Mouse (Mus musculus) CH12.LX (cell line): ENCODE measurements at regions not wholly inside any gene's neighbourhood (a gene's known extent, or its start where the extent isn't known, plus 50 kb on each side); places are given as distances from the start of the nearest gene placed in this dataset.

Experiments
- DNase-seq: peaks from one replicate; pipeline ENCODE4 v3.0.0-alpha.2; 2013; ENCODE audit errors: extremely low read depth
- H3K27ac ChIP-seq: 2 replicates; pipeline ENCODE4 v1.5.1; 2012; ENCODE audit warnings: low read depth, mild to moderate bottlenecking, control low read depth, moderate library complexity; ENCODE audit not compliant: insufficient read depth
- H3K27me3 ChIP-seq: replicated peaks from 2 replicates; pipeline ENCODE3; 2012; ENCODE audit warnings: inconsistent platforms
- H3K36me3 ChIP-seq, 2 experiments: replicated peaks in 1 of 2; 2 replicates each; pipeline versions ENCODE3 to v1.6.1; 2012; ENCODE audit warnings: inconsistent platforms in 1 of 2, low read length in 1 of 2, mild to moderate bottlenecking in 1 of 2, mixed read lengths in 1 of 2, moderate library complexity in 1 of 2; ENCODE audit not compliant: control insufficient read depth in 1 of 2, insufficient read depth in 1 of 2
- H3K4me1 ChIP-seq, 2 experiments: 2 replicates each; pipeline ENCODE4 v1.6.1; 2012; ENCODE audit warnings: inconsistent platforms in 1 of 2, moderate library complexity in 1 of 2; ENCODE audit not compliant: insufficient read depth in 2 of 2, control insufficient read depth in 1 of 2
- H3K4me2 ChIP-seq: 2 replicates; pipeline ENCODE4 v1.6.1; 2012; ENCODE audit warnings: low read depth, mild to moderate bottlenecking, control low read depth; ENCODE audit not compliant: poor library complexity, insufficient read depth, severe bottlenecking
- H3K4me3 ChIP-seq, 3 experiments: fragments of 150-350 bp in 1 of 3; sonication (generic) in 1 of 3; replicated peaks in 1 of 3; 2 replicates each; pipeline versions ENCODE3 to v1.5.1; 2011 to 2012; ENCODE audit warnings: low read depth in 2 of 3, low read length in 2 of 3, mild to moderate bottlenecking in 2 of 3, moderate library complexity in 2 of 3, control low read depth in 1 of 3, improper control_type of control experiment in 1 of 3, inconsistent platforms in 1 of 3, mixed read lengths in 1 of 3; ENCODE audit not compliant: poor library complexity in 1 of 3
- H3K79me2 ChIP-seq: replicated peaks from 2 replicates; pipeline ENCODE4 v1.6.1; 2012; ENCODE audit warnings: mild to moderate bottlenecking, moderate library complexity; ENCODE audit not compliant: control insufficient read depth, poor library complexity, insufficient read depth, severe bottlenecking; ENCODE audit errors: extremely low read depth
- H3K9ac ChIP-seq: 2 replicates; pipeline ENCODE4 v1.6.1; 2012; ENCODE audit warnings: low read depth, mild to moderate bottlenecking, control low read depth, moderate library complexity; ENCODE audit not compliant: insufficient read depth
- H3K9me3 ChIP-seq: replicated peaks from 2 replicates; pipeline ENCODE3; 2012; ENCODE audit warnings: low read length, inconsistent platforms, mixed read lengths
- BHLHE40 ChIP-seq: IDR thresholded peaks from 2 replicates; pipeline ENCODE4 v1.6.1; 2011; ENCODE audit warnings: mild to moderate bottlenecking, low read depth, low read length, improper control_type of control experiment
- CHD1 ChIP-seq: IDR thresholded peaks from 2 replicates; pipeline ENCODE4 v1.6.1; 2012; ENCODE audit warnings: low read depth, low read length, improper control_type of control experiment, inconsistent platforms
- CHD2 ChIP-seq: IDR thresholded peaks from 2 replicates; pipeline ENCODE4 v1.6.1; 2011; ENCODE audit warnings: low read length, improper control_type of control experiment
- CTCF ChIP-seq, 2 experiments: IDR thresholded peaks in 1 of 2; conservative IDR thresholded peaks in 1 of 2; 2 replicates each; pipeline ENCODE4 v1.5.1; 2011 to 2012; ENCODE audit warnings: low read depth in 2 of 2, low read length in 2 of 2, improper control_type of control experiment in 1 of 2, inconsistent platforms in 1 of 2, mild to moderate bottlenecking in 1 of 2, moderate library complexity in 1 of 2
- EP300 ChIP-seq: IDR thresholded peaks from 2 replicates; pipeline ENCODE4 v1.6.1; 2011; ENCODE audit warnings: low read length, improper control_type of control experiment
- GABPA ChIP-seq: IDR thresholded peaks from 2 replicates; pipeline ENCODE4 v1.6.1; 2012; ENCODE audit warnings: low read depth, low read length, improper control_type of control experiment, inconsistent platforms; ENCODE audit not compliant: insufficient replicate concordance
- HCFC1 ChIP-seq: IDR thresholded peaks from 2 replicates; pipeline ENCODE4 v1.6.1; 2012; ENCODE audit warnings: low read depth, mild to moderate bottlenecking, inconsistent platforms, low read length, improper control_type of control experiment
- JUN ChIP-seq: IDR thresholded peaks from 2 replicates; pipeline ENCODE4 v1.6.1; 2011; ENCODE audit warnings: low read depth, mild to moderate bottlenecking, low read length, improper control_type of control experiment, moderate library complexity; ENCODE audit not compliant: insufficient read depth
- JUND ChIP-seq: conservative IDR thresholded peaks from 2 replicates; pipeline ENCODE4 v1.6.1; 2011; ENCODE audit warnings: low read depth, low read length, improper control_type of control experiment
- MAFK ChIP-seq: IDR thresholded peaks from 2 replicates; pipeline ENCODE4 v1.6.1; 2011; ENCODE audit warnings: low read length, improper control_type of control experiment; ENCODE audit not compliant: insufficient replicate concordance
- MXI1 ChIP-seq: IDR thresholded peaks from 2 replicates; pipeline ENCODE4 v1.6.1; 2011; ENCODE audit warnings: mild to moderate bottlenecking, low read depth, low read length, improper control_type of control experiment
- NELFE ChIP-seq: IDR thresholded peaks from 2 replicates; pipeline ENCODE4 v1.6.1; 2011; ENCODE audit warnings: low read depth, low read length, improper control_type of control experiment
- PAX5 ChIP-seq: IDR thresholded peaks from 2 replicates; pipeline ENCODE4 v1.6.1; 2012; ENCODE audit warnings: low read length, inconsistent platforms, mixed read lengths
- POLR2AphosphoS2 ChIP-seq: IDR thresholded peaks from 2 replicates; pipeline ENCODE4 v1.6.1; 2011; ENCODE audit warnings: low read depth, low read length, improper control_type of control experiment
- RCOR1 ChIP-seq: conservative IDR thresholded peaks from 2 replicates; pipeline ENCODE4 v1.6.1; 2012; ENCODE audit warnings: low read depth, mild to moderate bottlenecking, inconsistent platforms, low read length, improper control_type of control experiment
- SIN3A ChIP-seq: IDR thresholded peaks from 2 replicates; pipeline ENCODE4 v1.6.1; 2012; ENCODE audit warnings: low read length, improper control_type of control experiment, inconsistent platforms
- SMC3 ChIP-seq: IDR thresholded peaks from 2 replicates; pipeline ENCODE4 v1.6.1; 2011; ENCODE audit warnings: low read depth, low read length, improper control_type of control experiment
- UBTF ChIP-seq: IDR thresholded peaks from 2 replicates; pipeline ENCODE4 v1.6.1; 2012; ENCODE audit warnings: low read depth, mild to moderate bottlenecking, inconsistent platforms, low read length, improper control_type of control experiment, moderate library complexity
- ZMIZ1 ChIP-seq: IDR thresholded peaks from 2 replicates; pipeline ENCODE4 v1.6.1; 2012; ENCODE audit warnings: low read depth, mild to moderate bottlenecking, inconsistent platforms, low read length, improper control_type of control experiment
- dilution Hi-C: fragments of 300-500 bp; cut with MboI; formaldehyde crosslinking; loops from 2 replicates; pipeline ENCODE4 v1.14.3; 2020; ENCODE audit warnings: low sequenced_read_pairs; ENCODE audit not compliant: extremely low pct_unique_long_range_greater_than_20kb, extremely low pct_ligation_motif_present
- in situ Hi-C: fragments of 300-500 bp; cut with MboI; formaldehyde crosslinking; loops from 3 replicates; pipeline ENCODE4 v1.14.3; 2019; ENCODE audit warnings: low sequenced_read_pairs, low pct_ligation_motif_present, low pct_unique_long_range_greater_than_20kb, mixed read lengths

DNA sequence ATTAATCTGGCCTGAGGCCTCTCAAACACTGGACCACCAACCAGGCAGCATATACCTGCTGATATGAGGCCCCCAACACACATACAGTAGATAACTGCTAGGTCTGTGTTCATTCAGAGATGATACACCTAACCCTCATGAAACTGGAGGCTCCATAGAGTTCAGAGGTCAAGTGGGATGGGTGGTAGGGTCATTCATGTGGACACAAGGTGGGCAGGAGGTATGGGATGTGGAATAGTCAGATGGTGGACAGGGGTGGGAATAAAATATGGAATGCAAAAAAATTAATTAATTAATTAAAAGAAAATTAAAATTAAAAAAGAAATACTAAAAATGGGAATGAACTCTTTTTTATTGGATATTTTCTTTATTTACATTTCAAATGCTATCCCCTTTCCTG is 734.7 kb downstream of the Pla2g4a start:
- no peak for TF ChIP-seq JUND
- no peak for TF ChIP-seq SMC3
- no peak for TF ChIP-seq MXI1
- TF ChIP-seq UBTF = no peak
- no peak for TF ChIP-seq CTCF (conservative IDR thresholded peaks at IDR 0.05 in 1 of 2, IDR thresholded peaks at IDR 0.05 in 1 of 2; ENCODE audit: low read depth in 2 of 2, low read length in 2 of 2)
- no peak for TF ChIP-seq SIN3A
- Histone ChIP-seq H3K9me3 (peaks cover 11% of the 10 kb centered on the region), H3K27ac (no peak overlapping the region), H3K4me1 (no peaks in the 10 kb centered on the region), H3K9ac (no peak overlapping the region), H3K4me3 (no peak overlapping the region), H3K4me2 (no peak overlapping the region), H3K79me2 (no peaks in the 10 kb centered on the region), H3K36me3 (no peaks in the 10 kb centered on the region), H3K27me3 (no peaks in the 10 kb centered on the region)
- in situ Hi-C loops = no loop called here
- dilution Hi-C loops = no loop called here
- no peak for DNase-seq

GRCm38 (mm10) chr1:149202631-149203030 is 758.5 kb downstream of the Pla2g4a start:
- Histone ChIP-seq H3K4me1 (no peaks in the 10 kb centered on the region), H3K27me3 (no peaks in the 10 kb centered on the region), H3K79me2 (no peaks in the 10 kb centered on the region), H3K4me3 (no peak overlapping the region), H3K36me3 (no peaks in the 10 kb centered on the region), H3K27ac (no peak overlapping the region), H3K9ac (no peak overlapping the region), H3K4me2 (no peak overlapping the region), H3K9me3 (peaks cover 16% of the 10 kb centered on the region)
- in situ Hi-C loops = no loop called here
- TF ChIP-seq PAX5 (no peak), BHLHE40 (no peak), HCFC1 (no peak), ZMIZ1 (no peak), CHD1 (no peak), GABPA (no peak), POLR2AphosphoS2 (no peak), RCOR1 (no peak), MAFK (no peak)
- dilution Hi-C loops = no loop called here
- no peak for DNase-seq

DNA sequence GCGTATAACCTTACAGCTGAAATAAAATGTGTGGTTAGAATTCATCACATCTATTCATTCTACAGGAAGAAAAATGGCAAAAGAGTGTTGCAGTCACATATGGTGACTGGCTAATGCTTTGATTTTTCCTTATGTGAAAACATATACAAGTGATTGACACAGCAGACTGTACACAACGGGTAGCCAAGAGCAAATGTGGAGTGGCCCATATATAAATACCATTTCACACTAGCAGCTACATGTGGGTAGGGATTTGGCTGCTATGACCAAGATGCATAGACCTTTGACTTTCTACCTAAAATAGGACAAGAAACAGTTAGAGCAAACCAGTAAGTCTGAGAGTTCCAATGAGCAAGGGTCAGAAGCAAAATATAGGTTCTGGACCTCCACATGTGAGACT is 761.8 kb downstream of the Pla2g4a start:
- DNase-seq = no peak
- TF ChIP-seq NELFE (no peak), SIN3A (no peak), CHD2 (no peak), EP300 (no peak), JUN (no peak)
- Histone ChIP-seq H3K79me2 (no peaks in the 10 kb centered on the region), H3K4me3 (no peak overlapping the region), H3K4me1 (no peaks in the 10 kb centered on the region), H3K9me3 (peaks cover 18% of the 10 kb centered on the region), H3K4me2 (no peak overlapping the region), H3K9ac (no peak overlapping the region), H3K27ac (no peak overlapping the region), H3K36me3 (no peaks in the 10 kb centered on the region), H3K27me3 (no peaks in the 10 kb centered on the region)
- dilution Hi-C loops = no loop called here
- in situ Hi-C loops = no loop called here
